Mouse (Mus musculus): ENCODE measurements around the gene Zfp653.

DNA sequence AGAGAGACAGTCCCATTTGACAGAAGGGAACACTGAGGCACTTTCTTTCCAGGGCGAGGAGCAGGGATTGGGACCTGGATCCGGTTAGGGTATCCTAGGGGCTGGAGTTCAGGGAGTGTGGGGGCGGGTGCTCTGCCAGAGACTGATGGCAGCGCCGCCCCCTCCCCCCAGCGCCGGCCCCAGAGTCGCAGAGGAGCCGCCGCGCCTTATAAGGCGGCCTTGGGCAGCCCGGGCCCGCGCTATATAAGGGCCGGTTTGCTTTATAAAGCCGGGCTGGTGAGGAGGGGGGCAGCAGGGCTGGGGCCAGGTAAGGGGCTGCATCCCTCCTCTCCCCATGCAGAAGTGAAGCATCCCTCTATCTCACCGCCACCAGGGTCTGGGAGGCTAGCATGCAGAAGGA, 28.7 kb upstream of the Zfp653 start:
- TF ChIP-seq POLR2A (IDR thresholded peaks at IDR 0.05; ENCODE audit: control insufficient read depth, extremely low read depth, insufficient read depth, low read length, poor library complexity): no peak
- no peak for TF ChIP-seq CTCF (IDR thresholded peaks at IDR 0.05; ENCODE audit: borderline replicate concordance, control insufficient read depth, extremely low read depth, insufficient read depth, low read length, poor library complexity)

Data from thymus, adult 2 months (tissue).